Mouse (Mus musculus): ENCODE data around the gene Adam23. TPM values are rescaled to one million over a fixed set of nuclear protein-coding genes. Genes with fewer than 3 reads are reported as not detected.

Adam23 gene
- polyA plus RNA-seq, 1 experiment from 2014 or later, result 4.1 TPM

GRCm38 (mm10) chr1:63573432-63573831, 127.7 kb downstream of the Adam23 start:
- Histone ChIP-seq H3K4me1 (ENCODE audit: control insufficient read depth, insufficient read depth, low read length) (peaks cover 4% of the 10 kb centered on the region; the same call in 1 of the 2 replicates), H3K9me3 (ENCODE audit: control insufficient read depth, low read length) (no peaks in the 10 kb centered on the region), H3K4me3 (ENCODE audit: low read depth, low read length) (no peak overlapping the region), H3K27me3 (ENCODE audit: control insufficient read depth, insufficient read depth, low read length) (no peaks in the 10 kb centered on the region), H3K27ac (replicated peaks; ENCODE audit: low read depth, low read length) (no peak overlapping the region), H3K4me2 (ENCODE audit: low read depth, severe bottlenecking) (no peak overlapping the region), H3K9ac (ENCODE audit: low read length) (no peak overlapping the region), H3K36me3 (ENCODE audit: control insufficient read depth, insufficient read depth, low read length) (no peaks in the 10 kb centered on the region)
- ATAC-seq (ENCODE audit: insufficient number of reproducible peaks, low FRiP score, low TSS enrichment, low read depth), result no peak
- DNase-seq (ENCODE audit: low spot score), result peak; percentile 47
- WGBS, result 72% methylated on average over 6 of the region's 6 CpGs

GRCm38 (mm10) chr1:63573864-63574611, 128.3 kb downstream of the Adam23 start:
- H3K27me3 ChIP-seq (ENCODE audit: control insufficient read depth, insufficient read depth, low read length), result no peaks in the 10 kb centered on the region
- no peaks in the 10 kb centered on the region for H3K36me3 ChIP-seq (ENCODE audit: control insufficient read depth, insufficient read depth, low read length)
- WGBS, result 40% methylated on average over 12 of the region's 12 CpGs
- H3K4me1 ChIP-seq (ENCODE audit: control insufficient read depth, insufficient read depth, low read length), result peaks cover 4% of the 10 kb centered on the region; the same call in 1 of the 2 replicates
- no peaks in the 10 kb centered on the region for H3K9me3 ChIP-seq (ENCODE audit: control insufficient read depth, low read length)
- DNase-seq (ENCODE audit: low spot score) (no peak), ATAC-seq (ENCODE audit: insufficient number of reproducible peaks, low FRiP score, low TSS enrichment, low read depth) (no peak)
- no peak overlapping the region for H3K9ac ChIP-seq (ENCODE audit: low read length)
- no peak overlapping the region for H3K27ac ChIP-seq (replicated peaks; ENCODE audit: low read depth, low read length)
- H3K4me2 ChIP-seq (ENCODE audit: low read depth, severe bottlenecking), result no peak overlapping the region
- H3K4me3 ChIP-seq (ENCODE audit: low read depth, low read length), result no peak overlapping the region

GRCm38 (mm10) chr1:63576803-63577202, 131.1 kb downstream of the Adam23 start:
- Histone ChIP-seq H3K9ac (ENCODE audit: low read length) (no peak overlapping the region), H3K27me3 (ENCODE audit: control insufficient read depth, insufficient read depth, low read length) (no peaks in the 10 kb centered on the region), H3K9me3 (ENCODE audit: control insufficient read depth, low read length) (no peaks in the 10 kb centered on the region), H3K4me1 (ENCODE audit: control insufficient read depth, insufficient read depth, low read length) (peaks cover 4% of the 10 kb centered on the region; the same call in 1 of the 2 replicates), H3K4me2 (ENCODE audit: low read depth, severe bottlenecking) (no peak overlapping the region), H3K27ac (replicated peaks; ENCODE audit: low read depth, low read length) (no peak overlapping the region), H3K4me3 (ENCODE audit: low read depth, low read length) (no peak overlapping the region), H3K36me3 (ENCODE audit: control insufficient read depth, insufficient read depth, low read length) (no peaks in the 10 kb centered on the region)
- WGBS, result 30% methylated on average over 5 of the region's 5 CpGs
- no peak for ATAC-seq (ENCODE audit: insufficient number of reproducible peaks, low FRiP score, low TSS enrichment, low read depth)
- no peak for DNase-seq (ENCODE audit: low spot score)

GRCm38 (mm10) chr1:63579153-63579552, 133.5 kb downstream of the Adam23 start:
- Histone ChIP-seq H3K9ac (ENCODE audit: low read length) (no peak overlapping the region), H3K27ac (replicated peaks; ENCODE audit: low read depth, low read length) (no peak overlapping the region), H3K4me1 (ENCODE audit: control insufficient read depth, insufficient read depth, low read length) (no peaks in the 10 kb centered on the region), H3K4me3 (ENCODE audit: low read depth, low read length) (no peak overlapping the region), H3K27me3 (ENCODE audit: control insufficient read depth, insufficient read depth, low read length) (no peaks in the 10 kb centered on the region), H3K36me3 (ENCODE audit: control insufficient read depth, insufficient read depth, low read length) (no peaks in the 10 kb centered on the region), H3K4me2 (ENCODE audit: low read depth, severe bottlenecking) (no peak overlapping the region), H3K9me3 (ENCODE audit: control insufficient read depth, low read length) (no peaks in the 10 kb centered on the region)
- ATAC-seq (ENCODE audit: insufficient number of reproducible peaks, low FRiP score, low TSS enrichment, low read depth), result no peak
- no peak for DNase-seq (ENCODE audit: low spot score)
- WGBS, result 83% methylated on average over 8 of the region's 8 CpGs

GRCm38 (mm10) chr1:63586869-63587268, 141.2 kb downstream of the Adam23 start:
- DNase-seq (ENCODE audit: low spot score) (no peak), ATAC-seq (ENCODE audit: insufficient number of reproducible peaks, low FRiP score, low TSS enrichment, low read depth) (no peak)
- Histone ChIP-seq H3K27ac (replicated peaks; ENCODE audit: low read depth, low read length) (no peak overlapping the region), H3K9ac (ENCODE audit: low read length) (no peak overlapping the region), H3K9me3 (ENCODE audit: control insufficient read depth, low read length) (no peaks in the 10 kb centered on the region), H3K4me2 (ENCODE audit: low read depth, severe bottlenecking) (no peak overlapping the region), H3K27me3 (ENCODE audit: control insufficient read depth, insufficient read depth, low read length) (no peaks in the 10 kb centered on the region), H3K36me3 (ENCODE audit: control insufficient read depth, insufficient read depth, low read length) (no peaks in the 10 kb centered on the region), H3K4me3 (ENCODE audit: low read depth, low read length) (no peak overlapping the region), H3K4me1 (ENCODE audit: control insufficient read depth, insufficient read depth, low read length) (0 out of 2 replicates have a peak, but pooled peaks cover 2% of the 10 kb centered on the region)
- 81% methylated on average over 7 of the region's 7 CpGs for WGBS

DNA sequence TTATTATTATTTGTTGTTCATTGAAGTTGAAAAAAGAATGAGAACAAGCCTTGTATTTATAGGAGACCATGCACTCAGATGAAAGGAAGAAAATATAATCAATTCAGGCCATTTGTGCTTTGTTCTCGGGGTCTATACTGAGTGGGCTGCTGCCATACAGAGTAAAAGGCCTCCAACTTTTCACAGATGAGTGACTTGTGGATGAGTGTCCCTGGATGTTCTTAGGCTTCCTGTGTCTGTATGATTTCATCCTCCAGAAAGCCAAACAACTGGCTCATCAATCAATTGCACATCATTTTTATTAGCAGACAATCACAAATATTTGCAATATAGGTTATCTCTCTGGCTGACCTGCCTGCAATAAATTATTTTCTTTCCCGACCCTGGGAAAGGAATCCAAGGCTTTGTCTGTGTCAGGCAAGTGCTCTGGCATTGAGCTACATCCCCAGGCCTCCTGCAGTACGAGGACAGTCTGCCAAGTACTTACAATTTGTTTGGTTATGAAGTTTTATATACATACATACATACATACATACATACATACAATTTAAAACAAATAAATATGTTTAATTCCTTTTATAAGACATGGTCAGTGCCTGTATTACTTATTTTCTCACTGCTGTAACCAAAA, 158.3 kb downstream of the Adam23 start:
- H3K36me3 ChIP-seq (ENCODE audit: control insufficient read depth, insufficient read depth, low read length), result no peaks in the 10 kb centered on the region
- WGBS, result 45% methylated on average over 3 of the region's 3 CpGs
- H3K4me1 ChIP-seq (ENCODE audit: control insufficient read depth, insufficient read depth, low read length), result no peaks in the 10 kb centered on the region
- no peak for DNase-seq (ENCODE audit: low spot score)
- no peak overlapping the region for H3K27ac ChIP-seq (replicated peaks; ENCODE audit: low read depth, low read length)
- no peak overlapping the region for H3K9ac ChIP-seq (ENCODE audit: low read length)
- no peaks in the 10 kb centered on the region for H3K27me3 ChIP-seq (ENCODE audit: control insufficient read depth, insufficient read depth, low read length)
- H3K9me3 ChIP-seq (ENCODE audit: control insufficient read depth, low read length), result no peaks in the 10 kb centered on the region
- H3K4me2 ChIP-seq (ENCODE audit: low read depth, severe bottlenecking), result no peak overlapping the region
- no peak for ATAC-seq (ENCODE audit: insufficient number of reproducible peaks, low FRiP score, low TSS enrichment, low read depth)
- no peak overlapping the region for H3K4me3 ChIP-seq (ENCODE audit: low read depth, low read length)

DNA sequence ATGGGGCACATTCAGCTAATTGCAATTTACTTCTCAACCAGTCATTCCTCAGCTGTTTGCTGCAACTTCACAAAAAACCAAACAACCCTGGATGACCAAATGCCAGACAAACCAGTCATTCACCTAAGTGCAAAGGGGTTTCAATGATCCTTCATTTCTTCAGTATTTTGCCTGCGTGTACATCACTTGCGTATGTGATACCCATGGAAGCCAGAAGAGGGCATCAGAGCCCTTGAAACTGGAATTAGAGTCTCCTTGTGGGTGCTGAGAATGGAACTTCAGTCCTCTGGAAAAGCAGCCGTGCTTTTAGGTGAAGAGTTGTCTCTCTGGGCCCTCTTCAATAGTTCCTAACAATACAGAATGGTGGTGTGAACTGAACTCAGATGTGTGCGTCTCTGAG, 163.9 kb downstream of the Adam23 start:
- no peaks in the 10 kb centered on the region for H3K9me3 ChIP-seq (ENCODE audit: control insufficient read depth, low read length)
- H3K36me3 ChIP-seq (ENCODE audit: control insufficient read depth, insufficient read depth, low read length), result no peaks in the 10 kb centered on the region
- no peak for DNase-seq (ENCODE audit: low spot score)
- no peak for ATAC-seq (ENCODE audit: insufficient number of reproducible peaks, low FRiP score, low TSS enrichment, low read depth)
- H3K27me3 ChIP-seq (ENCODE audit: control insufficient read depth, insufficient read depth, low read length), result no peaks in the 10 kb centered on the region
- no peak overlapping the region for H3K4me2 ChIP-seq (ENCODE audit: low read depth, severe bottlenecking)
- H3K4me1 ChIP-seq (ENCODE audit: control insufficient read depth, insufficient read depth, low read length), result no peaks in the 10 kb centered on the region
- no peak overlapping the region for H3K4me3 ChIP-seq (ENCODE audit: low read depth, low read length)
- H3K9ac ChIP-seq (ENCODE audit: low read length), result no peak overlapping the region
- no peak overlapping the region for H3K27ac ChIP-seq (replicated peaks; ENCODE audit: low read depth, low read length)
- WGBS, result 89% methylated on average over 4 of the region's 4 CpGs

DNA sequence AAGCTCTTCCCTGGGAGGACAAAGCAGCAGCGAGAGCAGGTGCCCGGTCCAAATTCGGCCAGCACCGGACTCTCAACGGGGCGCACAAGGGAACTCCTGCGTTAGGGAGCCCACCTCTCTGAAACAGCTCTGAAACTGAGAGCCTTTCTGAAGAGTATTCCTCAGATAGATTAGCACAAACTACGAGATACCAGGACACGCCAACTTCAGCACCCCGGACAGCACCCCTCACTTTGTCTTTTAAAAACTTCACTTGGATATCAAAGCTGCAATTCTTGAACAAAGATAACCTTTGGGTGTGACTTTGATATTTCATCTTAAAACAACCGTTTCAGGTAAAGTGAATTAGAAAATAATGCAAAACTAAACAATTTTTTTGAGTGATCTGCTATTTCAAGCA, 168.9 kb downstream of the Adam23 start:
- no peaks in the 10 kb centered on the region for H3K4me1 ChIP-seq (ENCODE audit: control insufficient read depth, insufficient read depth, low read length)
- no peak overlapping the region for H3K4me3 ChIP-seq (ENCODE audit: low read depth, low read length)
- 3% methylated on average over 11 of the region's 11 CpGs for WGBS
- H3K27ac ChIP-seq (replicated peaks; ENCODE audit: low read depth, low read length), result no peak overlapping the region
- DNase-seq (ENCODE audit: low spot score), result peak; percentile 84
- H3K4me2 ChIP-seq (ENCODE audit: low read depth, severe bottlenecking), result no peak overlapping the region
- no peaks in the 10 kb centered on the region for H3K9me3 ChIP-seq (ENCODE audit: control insufficient read depth, low read length)
- H3K36me3 ChIP-seq (ENCODE audit: control insufficient read depth, insufficient read depth, low read length), result no peaks in the 10 kb centered on the region
- H3K9ac ChIP-seq (ENCODE audit: low read length), result no peak overlapping the region
- ATAC-seq (ENCODE audit: insufficient number of reproducible peaks, low FRiP score, low TSS enrichment, low read depth), result no peak
- H3K27me3 ChIP-seq (ENCODE audit: control insufficient read depth, insufficient read depth, low read length), result no peaks in the 10 kb centered on the region
